Mouse (Mus musculus) liver, embryonic 14.5 days (tissue): ENCODE results near the gene Dvl2. TPM values are rescaled to one million over a fixed set of nuclear protein-coding genes. Genes with fewer than 3 reads are reported as not detected.

Experiments
- ATAC-seq: fragments of 200-750 bp; cut with Nextera tagmentation; 2 replicates; pipeline ENCODE4 v1.8.0; 2017; ENCODE audit warnings: moderate number of reproducible peaks, mild to moderate bottlenecking, moderate library complexity; ENCODE audit not compliant: insufficient read depth
- DNase-seq, 3 experiments: peaks; one replicate each; pipeline ENCODE4 v3.0.0-alpha.2; 2012 to 2013; ENCODE audit warnings: low read depth in 3 of 3, low spot score in 3 of 3
- H3K27ac ChIP-seq: fragments of 300-500 bp; sonication (generic); 2 replicates; pipeline ENCODE4 v1.5.1; 2014; ENCODE audit warnings: moderate library complexity, mild to moderate bottlenecking, control low read depth, inconsistent platforms
- H3K27me3 ChIP-seq: fragments of 300-500 bp; sonication (generic); 2 replicates; pipeline ENCODE4 v1.6.1; 2014; ENCODE audit warnings: mild to moderate bottlenecking, low read length, moderate library complexity; ENCODE audit not compliant: control insufficient read depth, insufficient read depth
- H3K36me3 ChIP-seq: fragments of 300-500 bp; sonication (generic); replicated peaks from 2 replicates; pipeline ENCODE4 v1.6.1; 2014; ENCODE audit warnings: low read depth; ENCODE audit not compliant: control insufficient read depth, insufficient read depth
- H3K4me1 ChIP-seq, 2 experiments: fragments of 200-500 bp in 1 of 2; fragments of 300-500 bp in 1 of 2; sonication (generic) in 1 of 2; replicated peaks; 2 replicates each; pipeline ENCODE4 v1.6.1; 2012 to 2014; ENCODE audit warnings: antibody characterized with exemption in 1 of 2, inconsistent platforms in 1 of 2, low read length in 1 of 2; ENCODE audit not compliant: control insufficient read depth in 2 of 2, insufficient read depth in 2 of 2
- H3K4me2 ChIP-seq: fragments of 300-500 bp; sonication (generic); 2 replicates; pipeline ENCODE4 v1.6.1; 2014; ENCODE audit warnings: low read depth, mild to moderate bottlenecking, control low read depth, moderate library complexity
- H3K4me3 ChIP-seq, 2 experiments: fragments of 200-500 bp in 1 of 2; fragments of 300-500 bp in 1 of 2; sonication (generic) in 1 of 2; 2 replicates each; pipeline ENCODE4 v1.5.1; 2012 to 2014; ENCODE audit warnings: low read depth in 2 of 2, low read length in 2 of 2, mild to moderate bottlenecking in 2 of 2, control low read depth in 1 of 2, inconsistent platforms in 1 of 2, moderate library complexity in 1 of 2; ENCODE audit not compliant: insufficient read depth in 1 of 2
- H3K9ac ChIP-seq: fragments of 300-500 bp; sonication (generic); replicated peaks from 2 replicates; pipeline ENCODE4 v1.6.1; 2014; ENCODE audit warnings: mild to moderate bottlenecking, control low read depth, moderate library complexity
- H3K9me3 ChIP-seq: fragments of 300-500 bp; sonication (generic); 2 replicates; pipeline ENCODE4 v1.6.1; 2016; ENCODE audit warnings: low read length, mixed read lengths; ENCODE audit not compliant: control insufficient read depth
- CTCF ChIP-seq: IDR thresholded peaks from 2 replicates; pipeline ENCODE4 v1.5.1; 2016; ENCODE audit warnings: antibody characterized with exemption, low read depth, control low read depth
- EP300 ChIP-seq: IDR thresholded peaks from 2 replicates; pipeline ENCODE4 v1.6.1; 2016; ENCODE audit warnings: antibody characterized with exemption, low read depth
- WGBS: fragments of 180-500 bp; shearing (Covaris S2); extraction: QIAGEN DNeasy Blood & Tissue Kit; methylation state at CpG from one replicate; pipeline ENCODE4 v1.1.7; 2014; ENCODE audit not compliant: insufficient replicate concordance; 5-methylcytosine and 5-hydroxymethylcytosine counted together
- polyA plus RNA-seq, 2 experiments: library from polyadenylated mRNA; depleted of rRNA in 1 of 2; stranded (reverse) in 1 of 2; unstranded in 1 of 2; fragments of >200 nt; fragmentation: Nextera tagmentation in 1 of 2; extraction: Ambion mirVana in 1 of 2; gene quantifications; 2 replicates each; pipeline versions ENCODE4 v1.2.1 to v1.2.3; 2012 to 2014

Gene Dvl2
- polyA plus RNA-seq, 2 experiments: 3.4 to 4.2 TPM

DNA sequence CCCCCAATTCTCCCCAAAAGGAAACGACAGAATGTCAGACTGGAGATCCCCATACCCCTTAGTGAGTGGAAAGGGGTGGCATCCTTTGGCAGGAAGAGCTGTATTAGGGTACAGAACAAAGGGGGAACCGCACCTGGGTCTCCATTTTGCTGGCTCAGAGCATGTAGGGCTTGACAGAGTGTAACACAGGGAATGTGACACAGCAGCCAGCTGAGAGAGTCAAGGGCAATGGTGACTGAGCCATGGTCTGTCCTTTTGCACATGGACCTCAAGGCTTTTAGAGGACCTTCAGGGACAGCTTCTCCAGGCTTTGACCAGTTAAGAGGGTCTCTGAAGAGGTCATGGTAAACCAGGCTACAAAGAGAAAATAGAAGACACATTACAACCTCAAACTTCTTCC, 25.5 kb upstream of the Dvl2 start:
- Histone ChIP-seq H3K4me1 (peaks cover 0 to 5% of the 10 kb centered on the region in 2 experiments; a peak in 3 of 4 replicates), H3K9ac (no peak overlapping the region), H3K9me3 (no peaks in the 10 kb centered on the region), H3K27ac (no peak overlapping the region), H3K4me3 (no peak overlapping the region), H3K27me3 (no peaks in the 10 kb centered on the region), H3K4me2 (no peak overlapping the region), H3K36me3 (peaks cover 16% of the 10 kb centered on the region)
- TF ChIP-seq CTCF (no peak), EP300 (no peak)
- ATAC-seq (no peak), DNase-seq (no peak)
- 63% methylated on average over 2 of the region's 2 CpGs for WGBS

DNA sequence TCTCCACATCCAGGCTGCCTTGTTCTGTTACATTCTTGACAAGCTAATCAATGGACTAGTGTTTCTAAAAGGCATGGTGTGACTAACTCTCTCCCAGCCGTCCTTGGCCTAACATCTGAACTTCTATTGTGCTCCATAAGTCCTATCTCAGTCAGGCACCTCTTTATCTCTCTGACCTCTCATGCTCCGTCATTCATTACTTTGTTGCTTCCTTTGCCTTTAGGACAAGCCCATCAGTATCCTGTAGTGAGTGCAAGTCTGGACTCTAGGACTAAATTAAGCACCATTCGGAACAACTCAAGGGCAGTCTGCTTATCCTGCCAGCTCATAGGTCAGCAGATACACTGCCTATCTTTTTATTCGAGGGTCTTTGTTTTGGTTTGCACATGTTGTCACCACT, 24.1 kb upstream of the Dvl2 start:
- no peak overlapping the region for H3K4me2 ChIP-seq
- ATAC-seq (no peak), DNase-seq (no peak)
- H3K9ac ChIP-seq: no peak overlapping the region
- H3K9me3 ChIP-seq: no peaks in the 10 kb centered on the region
- no peak overlapping the region for H3K4me3 ChIP-seq
- peaks cover 0 to 5% of the 10 kb centered on the region in 2 experiments; a peak in 3 of 4 replicates for H3K4me1 ChIP-seq
- H3K27ac ChIP-seq: no peak overlapping the region
- H3K27me3 ChIP-seq: no peaks in the 10 kb centered on the region
- peaks cover 16% of the 10 kb centered on the region for H3K36me3 ChIP-seq
- 57% methylated on average over 4 of the region's 4 CpGs for WGBS
- TF ChIP-seq CTCF (no peak), EP300 (no peak)

- H3K9me3 ChIP-seq: no peaks in the 10 kb centered on the region
- WGBS: 2% methylated on average over 16 of the region's 16 CpGs
These were observed 20.6 kb upstream of the Dvl2 start for GRCm38 (mm10) chr11:69979827-69980195.

GRCm38 (mm10) chr11:69980196-69981140, 19.9 kb upstream of the Dvl2 start:
- Histone ChIP-seq H3K4me2 (peak overlapping the region; percentile 95), H3K4me3 (peak overlapping the region; percentile 97 to 98), H3K27ac (peak overlapping the region; percentile 89), H3K4me1 (peaks cover 15 to 18% of the 10 kb centered on the region in 2 experiments), H3K36me3 (peaks cover 22% of the 10 kb centered on the region), H3K9ac (peak overlapping the region; percentile 98), H3K9me3 (no peaks in the 10 kb centered on the region), H3K27me3 (no peaks in the 10 kb centered on the region)
- under 1% methylated on average over 52 of the region's 60 CpGs for WGBS
- TF ChIP-seq CTCF: no peak
- TF ChIP-seq EP300: peak; percentile 3; the same call in 1 of the 2 replicates
- ATAC-seq (peak; percentile 91), DNase-seq (peak; percentile 97 to 98 (median 97))

More at GRCm38 (mm10) chr11:69979827-69980195, 20.6 kb upstream of the Dvl2 start:
- peaks cover 15 to 18% of the 10 kb centered on the region in 2 experiments for H3K4me1 ChIP-seq
- H3K36me3 ChIP-seq: peaks cover 18% of the 10 kb centered on the region
- TF ChIP-seq CTCF: no peak
- TF ChIP-seq EP300: no peak
- H3K27me3 ChIP-seq: no peaks in the 10 kb centered on the region
- peak overlapping the region; percentile 95 for H3K4me2 ChIP-seq
- peak overlapping the region; percentile 97 to 98 for H3K4me3 ChIP-seq
- H3K27ac ChIP-seq: peak overlapping the region; percentile 89
- DNase-seq (peak in 1 of 3 experiments; percentile 45), ATAC-seq (peak; percentile 38)
- peak overlapping the region; percentile 98 for H3K9ac ChIP-seq

- Histone ChIP-seq H3K9me3 (no peaks in the 10 kb centered on the region), H3K4me1 (peaks cover 15 to 18% of the 10 kb centered on the region in 2 experiments), H3K9ac (peak within 1 kb of the TSS; percentile 98), H3K4me2 (peak within 1 kb of the TSS; percentile 95), H3K27ac (peak within 1 kb of the TSS; percentile 89), H3K4me3 (peak within 1 kb of the TSS; percentile 97 to 98), H3K27me3 (no peaks in the 10 kb centered on the region), H3K36me3 (peaks cover 27% of the 10 kb centered on the region)
- no peak for TF ChIP-seq EP300
- TF ChIP-seq CTCF: no peak
- DNase-seq (no peak), ATAC-seq (no peak)
- under 1% methylated on average over 40 of the region's 43 CpGs for WGBS
These were observed 19.1 kb upstream of the Dvl2 start, which contains the start of gene Ctdnep1 for GRCm38 (mm10) chr11:69981141-69981762. Ctdnep1 (plus strand) TSS chr11:69981156.
